Mouse (Mus musculus) cortical plate, adult 2 months (tissue): Measurements from ENCODE around the gene Ust.

Experiments used
- CTCF ChIP-seq: fragments of 200-500 bp; IDR thresholded peaks from 2 replicates; pipeline ENCODE4 v1.5.1; 2011; ENCODE audit warnings: mild to moderate bottlenecking, control low read depth, low read length; ENCODE audit not compliant: insufficient read depth; ENCODE audit errors: extremely low read depth
- POLR2A ChIP-seq: fragments of 200-500 bp; IDR thresholded peaks from 2 replicates; pipeline ENCODE4 v1.6.1; 2011; ENCODE audit warnings: mild to moderate bottlenecking, low read length, control low read depth; ENCODE audit not compliant: insufficient read depth; ENCODE audit errors: extremely low read depth

GRCm38 (mm10) chr10:8336601-8337000 is 182.0 kb downstream of the Ust start:
- TF ChIP-seq POLR2A (no peak), CTCF (no peak)
